Mouse (Mus musculus): ENCODE results near the gene Pde2a. TPM values are rescaled to one million over a fixed set of nuclear protein-coding genes. Genes with fewer than 3 reads are reported as not detected.
"Not testable (repeated sequence)": the region's sequence is repeated elsewhere in the genome, so short reads cannot be mapped to it uniquely, and the experiment has no call there.

The Pde2a gene
- polyA plus RNA-seq, 1 experiment = 0.01 TPM

GRCm38 (mm10) chr7:101547651-101548050, 126.2 kb downstream of the Pde2a start:
- no peaks in the 10 kb centered on the region for H3K27me3 ChIP-seq (ENCODE audit: control insufficient read depth)
- H3K4me3 ChIP-seq (replicated peaks) = no peak overlapping the region
- H3K4me1 ChIP-seq (ENCODE audit: control insufficient read depth) = no peaks in the 10 kb centered on the region
- TF ChIP-seq TAL1 (IDR thresholded peaks at IDR 0.05; ENCODE audit: low read length) (no peak), GATA1 (IDR thresholded peaks at IDR 0.05; ENCODE audit: low read length) (no peak)
- H3K9me3 ChIP-seq (ENCODE audit: control insufficient read depth, low read length) = no peaks in the 10 kb centered on the region
- H3K36me3 ChIP-seq (ENCODE audit: control insufficient read depth) = no peaks in the 10 kb centered on the region

- TF ChIP-seq TAL1 (IDR thresholded peaks at IDR 0.05; ENCODE audit: low read length) = no peak
- no peak for TF ChIP-seq GATA1 (IDR thresholded peaks at IDR 0.05; ENCODE audit: low read length)
- no peaks in the 10 kb centered on the region for H3K27me3 ChIP-seq (ENCODE audit: control insufficient read depth)
- H3K4me3 ChIP-seq (replicated peaks) = no peak overlapping the region
- H3K36me3 ChIP-seq (ENCODE audit: control insufficient read depth) = no peaks in the 10 kb centered on the region
- H3K9me3 ChIP-seq (ENCODE audit: control insufficient read depth, low read length) = no peaks in the 10 kb centered on the region
- H3K4me1 ChIP-seq (ENCODE audit: control insufficient read depth) = no peaks in the 10 kb centered on the region
Measured at GRCm38 (mm10) chr7:101549266-101549665, 127.8 kb downstream of the Pde2a start.

GRCm38 (mm10) chr7:101550686-101551485, 129.4 kb downstream of the Pde2a start:
- no peak for TF ChIP-seq TAL1 (IDR thresholded peaks at IDR 0.05; ENCODE audit: low read length)
- no peak for TF ChIP-seq GATA1 (IDR thresholded peaks at IDR 0.05; ENCODE audit: low read length)

GRCm38 (mm10) chr7:101551530-101551929, 130.0 kb downstream of the Pde2a start:
- Histone ChIP-seq H3K36me3 (ENCODE audit: control insufficient read depth) (no peaks in the 10 kb centered on the region), H3K4me3 (replicated peaks) (no peak overlapping the region), H3K4me1 (ENCODE audit: control insufficient read depth) (no peaks in the 10 kb centered on the region), H3K9me3 (ENCODE audit: control insufficient read depth, low read length) (no peaks in the 10 kb centered on the region), H3K27me3 (ENCODE audit: control insufficient read depth) (no peaks in the 10 kb centered on the region)
- TF ChIP-seq GATA1 (IDR thresholded peaks at IDR 0.05; ENCODE audit: low read length) (no peak), TAL1 (IDR thresholded peaks at IDR 0.05; ENCODE audit: low read length) (no peak)

More at GRCm38 (mm10) chr7:101550686-101551485, 129.4 kb downstream of the Pde2a start:
- H3K9me3 ChIP-seq (ENCODE audit: control insufficient read depth, low read length) = no peaks in the 10 kb centered on the region
- no peaks in the 10 kb centered on the region for H3K27me3 ChIP-seq (ENCODE audit: control insufficient read depth)
- H3K4me1 ChIP-seq (ENCODE audit: control insufficient read depth) = no peaks in the 10 kb centered on the region
- H3K4me3 ChIP-seq (replicated peaks) = no peak overlapping the region
- no peaks in the 10 kb centered on the region for H3K36me3 ChIP-seq (ENCODE audit: control insufficient read depth)

- H3K36me3 ChIP-seq (ENCODE audit: control insufficient read depth); H3K4me3 ChIP-seq (replicated peaks); H3K27me3 ChIP-seq (ENCODE audit: control insufficient read depth); H3K9me3 ChIP-seq (ENCODE audit: control insufficient read depth, low read length); H3K4me1 ChIP-seq (ENCODE audit: control insufficient read depth): not testable (repeated sequence)
Measured at GRCm38 (mm10) chr7:101555473-101555872, 134.0 kb downstream of the Pde2a start.

- Histone ChIP-seq H3K4me1 (ENCODE audit: control insufficient read depth) (no peaks in the 10 kb centered on the region), H3K9me3 (ENCODE audit: control insufficient read depth, low read length) (no peaks in the 10 kb centered on the region), H3K27me3 (ENCODE audit: control insufficient read depth) (no peaks in the 10 kb centered on the region), H3K36me3 (ENCODE audit: control insufficient read depth) (no peaks in the 10 kb centered on the region), H3K4me3 (replicated peaks) (no peak overlapping the region)
- TF ChIP-seq TAL1 (IDR thresholded peaks at IDR 0.05; ENCODE audit: low read length) = no peak
- TF ChIP-seq GATA1 (IDR thresholded peaks at IDR 0.05; ENCODE audit: low read length) = no peak
Measured at GRCm38 (mm10) chr7:101557391-101557790, 135.9 kb downstream of the Pde2a start.

- not testable (repeated sequence) for H3K4me1 ChIP-seq (ENCODE audit: control insufficient read depth); H3K36me3 ChIP-seq (ENCODE audit: control insufficient read depth); H3K4me3 ChIP-seq (replicated peaks); H3K27me3 ChIP-seq (ENCODE audit: control insufficient read depth); H3K9me3 ChIP-seq (ENCODE audit: control insufficient read depth, low read length)
Measured at GRCm38 (mm10) chr7:101559393-101559792, 137.9 kb downstream of the Pde2a start.

Other genes with a start within 250 kb of the Pde2a start
- 0.11 and 0.17 TPM in 2 replicates for gene Atg16l2, start 119.4 kb upstream of the Pde2a start, polyA plus RNA-seq (2012)
- gene Stard10, start 104.6 kb upstream of the Pde2a start, polyA plus RNA-seq (2012) = 63.0 and 74.9 TPM in 2 replicates
- 0.68 and 1.1 TPM in 2 replicates for gene Arap1, start 73.6 kb upstream of the Pde2a start, polyA plus RNA-seq (2012)
- not detected in 2 replicates for gene Gm45837, start 10.8 kb upstream of the Pde2a start, polyA plus RNA-seq (2012)
- gene Art2b, start 163.9 kb downstream of the Pde2a start, polyA plus RNA-seq (2012) = not detected in 2 replicates
- 2.1 and 3.1 TPM in 2 replicates for gene Clpb, start 241.9 kb downstream of the Pde2a start, polyA plus RNA-seq (2012)

Data from erythroblast, embryonic 14.5 days (primary cell).